Comparison of ENCODE assay signal across 8 mouse cellular contexts in genomic region chr19:23141391-23142281, GRCm38 (mm10). TPM values are rescaled to one million over a fixed set of nuclear protein-coding genes. Genes with fewer than 3 reads are reported as not detected.
A peak's percentile ranks its signal among the peaks of the same experiment; 100 is the strongest.
DNase-seq lines count a peak whose midpoint lies in the region; ATAC-seq lines count a peak whose summit lies in the region.

No protein-coding gene starts in this region.

- intact Hi-C loops in left cerebral cortex, postnatal 14 days (cut with DNase I) = loop anchor here (1.0 to 5.0 kb wide), 2 partner anchors 7 to 71 kb away; no protein-coding TSS in a partner anchor

- ATAC-seq in activated CD4-positive, CD25-positive, alpha-beta regulatory T cell, adult 4 months = peak; percentile 9
- peak; percentile 1; the same call in 1 of the 2 replicates for ATAC-seq in common myeloid progenitor, adult 5-6 weeks (replicated peaks; ENCODE audit: low read depth, poor library complexity, severe bottlenecking)
- ATAC-seq in inflammation-experienced regulatory T-cells, adult 6 months = peak; percentile 13
- ATAC-seq in megakaryocyte, adult 5-6 weeks (ENCODE audit: poor library complexity, severe bottlenecking) = peak; percentile 2; the same call in 1 of the 2 replicates
- ATAC-seq in granulocyte monocyte progenitor cell, adult 5-6 weeks (replicated peaks; ENCODE audit: poor library complexity, severe bottlenecking) = no peak

- DNase-seq in gastrocnemius, postnatal 10 days = peak; percentile 91
- peak; percentile 76 to 78 for DNase-seq in left cerebral cortex, postnatal 14 days (ENCODE audit: low spot score in 2 of 2)
- DNase-seq in right cerebral cortex, postnatal 14 days = peak; percentile 88

RNA-seq across cellular contexts. Expression of gene Klf9, which starts 0.6 kb away (rescaled TPM):
- polyA plus RNA-seq in activated CD4-positive, CD25-positive, alpha-beta regulatory T cell, adult 4 months (2017; shearing (Covaris generic)) = 1 to 10 TPM; 1.7 to 2.8 TPM
- total RNA-seq in common myeloid progenitor, adult 5-6 weeks (2017) = 10.8 and 14.9 TPM in 2 replicates
- 10 to 100 TPM; 50.4 to 83.1 TPM for total RNA-seq in gastrocnemius, postnatal 10 days (2021)
- polyA plus RNA-seq in inflammation-experienced regulatory T-cells, adult 6 months (2017; shearing (Covaris generic)) = 1 to 10 TPM; 1.1 to 4.4 (median 4.2) TPM
- 100 to 1,000 TPM; 206 to 251 TPM for total RNA-seq in left cerebral cortex, postnatal 14 days (2021)
- total RNA-seq in megakaryocyte, adult 5-6 weeks (2015) = 7.0 and 9.4 TPM in 2 replicates
- total RNA-seq in megakaryocyte, adult 5-6 weeks (2017) = 5.4 and 6.2 TPM in 2 replicates
- total RNA-seq in granulocyte monocyte progenitor cell, adult 5-6 weeks (2014; fragmentation: Nextera tagmentation) = 11.2 and 14.9 TPM in 2 replicates
- 9.1 and 14.0 TPM in 2 replicates for total RNA-seq in granulocyte monocyte progenitor cell, adult 5-6 weeks (2017)
